Mouse (Mus musculus): ENCODE data around the gene Spata3. TPM values are rescaled to one million over a fixed set of nuclear protein-coding genes. Genes with fewer than 3 reads are reported as not detected.

Gene Spata3
- total RNA-seq, 2 experiments from 2014 or later, result not detected

DNA sequence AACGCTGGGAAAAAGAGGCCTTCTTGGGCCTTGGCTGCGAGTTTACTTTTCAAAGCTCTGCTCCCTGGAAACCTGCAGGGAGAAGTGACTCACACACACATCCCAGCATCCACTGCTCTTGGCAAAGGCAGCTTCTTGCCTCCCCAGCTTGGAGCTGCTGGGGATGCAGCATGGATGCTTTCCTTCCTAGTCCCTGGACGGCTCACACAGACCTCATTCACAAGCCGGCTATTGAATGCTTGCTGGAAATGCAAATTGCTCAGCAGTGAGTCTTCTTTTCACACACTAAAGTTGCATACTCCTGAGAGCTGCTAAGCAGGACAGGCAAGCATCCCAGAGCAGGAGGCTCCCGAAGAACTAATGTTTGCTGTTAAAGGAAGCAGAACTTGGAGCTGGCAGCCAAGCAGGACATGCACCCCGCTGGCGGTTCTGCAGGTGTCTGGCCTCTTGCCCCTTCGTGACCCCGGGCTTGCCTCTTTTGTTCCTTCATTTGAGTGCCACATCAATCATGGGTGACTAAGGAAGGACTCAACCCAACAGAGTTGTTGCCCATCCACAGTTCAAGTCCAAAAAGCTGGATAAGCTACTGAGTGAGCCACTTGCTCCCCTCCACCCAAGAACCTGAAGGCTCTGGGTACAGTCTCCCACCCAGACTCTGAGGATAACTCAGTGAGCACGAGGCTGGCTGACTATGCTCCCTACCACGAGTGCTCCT, 15.8 kb downstream of the Spata3 start:
- DNase-seq (ENCODE audit: low spot score in 2 of 2), result no peak

DNA sequence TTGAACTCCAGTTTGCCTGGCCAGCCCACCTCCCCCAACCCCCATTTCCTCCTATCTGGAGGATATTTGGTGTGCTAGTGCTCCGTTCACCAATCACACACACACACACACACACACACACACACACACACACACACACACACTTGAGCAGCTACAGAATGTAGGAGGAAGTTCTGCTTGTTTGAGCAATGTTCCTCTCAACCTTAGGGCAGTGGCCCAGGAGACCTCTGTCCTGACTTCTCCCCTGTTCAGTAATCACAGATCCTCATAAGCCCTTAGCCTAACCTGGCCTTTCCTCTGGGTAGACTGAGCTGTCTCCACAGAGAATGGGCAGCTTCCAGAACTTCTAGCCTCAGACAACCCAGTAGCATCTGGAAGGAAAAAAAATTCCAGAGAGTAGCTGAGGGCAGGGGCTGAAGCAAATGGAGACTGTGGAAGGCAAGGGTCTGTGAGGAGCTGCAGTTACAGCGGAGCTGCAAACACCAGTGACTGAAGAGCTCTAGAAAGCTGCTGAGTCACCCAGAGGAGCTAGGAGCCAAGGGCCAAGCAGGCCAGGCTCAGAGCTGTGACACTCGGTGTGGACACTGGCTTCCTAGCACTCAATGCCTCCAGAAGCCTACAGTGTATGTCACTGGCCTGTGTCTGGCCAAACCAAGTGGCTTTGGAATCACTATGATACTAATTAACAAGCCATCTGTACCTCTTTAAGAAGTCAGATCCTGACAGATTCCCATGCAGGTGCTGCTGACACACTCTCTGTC, 21.8 kb downstream of the Spata3 start:
- peak in 1 of 2 experiments; percentile 41 for DNase-seq (ENCODE audit: low spot score in 2 of 2)

DNA sequence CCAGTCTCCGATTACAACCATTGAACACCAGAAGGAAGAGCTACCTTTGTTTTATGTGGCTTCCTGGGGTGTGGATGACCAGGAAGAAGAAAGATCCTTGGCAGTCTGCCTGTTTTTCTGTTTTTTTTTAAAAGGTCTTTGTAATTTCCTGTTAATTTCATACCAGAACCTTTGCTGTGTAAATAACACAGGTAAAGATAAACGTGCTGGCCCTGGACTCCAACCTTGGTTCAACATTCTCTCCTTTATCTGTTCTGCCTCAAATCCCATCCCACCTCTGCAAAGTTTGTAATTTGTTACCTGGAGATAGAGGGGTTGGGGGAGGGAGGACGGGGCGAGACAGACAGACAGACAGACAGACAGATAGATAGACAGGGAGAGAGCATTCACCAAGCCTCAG, 23.5 kb downstream of the Spata3 start:
- no peak for DNase-seq (ENCODE audit: low spot score in 2 of 2)

DNA sequence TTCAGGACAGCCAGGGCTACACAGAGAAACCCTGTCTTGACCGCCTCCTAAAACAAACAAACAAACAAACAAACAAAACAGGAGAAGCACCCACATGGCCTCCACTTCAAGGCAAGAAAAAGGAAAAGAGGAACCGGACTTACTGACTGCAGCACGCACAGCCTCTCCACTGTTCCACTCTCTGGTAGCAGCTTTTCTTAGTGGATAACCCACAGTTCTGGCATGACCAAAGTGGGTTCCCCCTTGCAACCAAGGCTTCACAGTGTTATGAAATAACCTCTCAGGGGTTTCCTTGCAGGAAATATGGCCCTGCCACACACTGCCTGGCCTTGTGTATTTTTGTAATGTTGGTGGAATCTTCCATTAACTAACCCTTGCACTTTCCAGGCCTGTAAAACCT, 24.2 kb downstream of the Spata3 start:
- no peak for DNase-seq (ENCODE audit: low spot score in 2 of 2)

DNA sequence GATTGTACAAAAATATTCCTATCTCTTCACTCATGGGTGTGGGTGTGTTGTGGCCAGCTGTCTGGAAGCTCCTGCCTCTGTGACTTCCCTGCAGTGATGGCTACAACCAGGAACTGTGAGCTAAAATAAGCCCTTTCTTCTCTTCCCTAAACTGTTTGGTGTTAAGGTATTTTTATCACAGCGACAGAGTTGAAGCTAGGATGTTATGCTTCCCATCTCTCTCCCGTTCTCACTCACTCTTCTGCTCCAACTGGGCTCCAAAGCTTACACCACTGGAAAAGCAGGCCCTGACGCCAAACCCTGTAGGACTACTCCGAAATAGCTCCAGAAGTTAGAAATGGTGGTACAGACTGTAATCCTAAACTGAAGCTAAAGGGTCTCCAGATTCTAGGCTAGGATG, 28.4 kb downstream of the Spata3 start:
- no peak for DNase-seq (ENCODE audit: low spot score in 2 of 2)

DNA sequence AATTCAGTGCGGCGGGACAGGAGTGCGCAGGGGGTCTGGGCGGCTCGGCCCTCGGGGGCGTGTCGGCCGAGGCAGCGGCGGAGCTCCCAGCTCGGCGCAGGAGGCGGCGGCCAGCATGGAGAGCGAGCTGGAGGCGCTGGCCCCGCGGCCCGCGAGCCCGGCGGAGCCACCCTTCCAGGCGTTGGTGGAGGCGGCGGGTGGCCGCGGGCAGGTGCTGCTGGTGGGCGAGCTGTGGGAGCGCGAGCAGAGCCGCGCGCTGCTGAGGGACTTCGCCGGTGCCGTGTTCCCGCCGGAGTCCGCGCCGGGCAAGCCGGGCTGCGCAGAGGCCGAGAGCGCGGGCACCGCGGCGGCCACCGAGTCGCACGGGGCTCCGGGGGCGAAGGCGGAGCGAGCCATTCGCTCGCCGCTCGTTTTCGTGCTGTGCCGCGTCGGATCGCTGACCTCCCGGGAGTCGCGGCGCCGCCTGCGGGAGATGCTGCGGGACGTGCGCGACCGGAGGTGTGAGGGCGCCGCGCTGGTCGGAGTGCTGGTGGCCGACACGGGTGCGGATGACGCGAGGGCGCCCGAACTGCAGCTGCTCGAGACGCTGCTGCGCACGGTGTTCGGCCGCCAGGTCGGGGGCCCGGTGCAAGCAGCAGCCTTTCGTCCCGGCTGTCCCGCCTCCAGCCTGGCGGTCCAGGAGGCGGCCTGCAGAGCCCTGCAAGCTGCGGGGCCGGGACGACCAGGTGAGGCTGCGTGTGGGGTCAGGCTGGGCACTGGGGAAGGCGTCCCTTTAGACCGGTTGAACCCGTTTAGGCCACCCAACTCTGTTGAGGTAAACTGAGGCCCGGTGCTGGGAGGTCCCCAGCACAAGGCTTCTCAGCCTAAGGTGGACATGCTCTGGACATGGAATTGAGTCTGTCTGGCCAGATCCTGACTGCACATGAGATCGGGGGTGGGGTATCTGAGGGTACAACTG, 29.5 kb downstream of the Spata3 start, which contains the start of gene 2810459M11Rik:
Gene 2810459M11Rik, plus strand, starts transcription at position 16 of the 958 bp plus-strand sequence.
- peak; percentile 39 to 48 for DNase-seq (ENCODE audit: low spot score in 2 of 2)

DNA sequence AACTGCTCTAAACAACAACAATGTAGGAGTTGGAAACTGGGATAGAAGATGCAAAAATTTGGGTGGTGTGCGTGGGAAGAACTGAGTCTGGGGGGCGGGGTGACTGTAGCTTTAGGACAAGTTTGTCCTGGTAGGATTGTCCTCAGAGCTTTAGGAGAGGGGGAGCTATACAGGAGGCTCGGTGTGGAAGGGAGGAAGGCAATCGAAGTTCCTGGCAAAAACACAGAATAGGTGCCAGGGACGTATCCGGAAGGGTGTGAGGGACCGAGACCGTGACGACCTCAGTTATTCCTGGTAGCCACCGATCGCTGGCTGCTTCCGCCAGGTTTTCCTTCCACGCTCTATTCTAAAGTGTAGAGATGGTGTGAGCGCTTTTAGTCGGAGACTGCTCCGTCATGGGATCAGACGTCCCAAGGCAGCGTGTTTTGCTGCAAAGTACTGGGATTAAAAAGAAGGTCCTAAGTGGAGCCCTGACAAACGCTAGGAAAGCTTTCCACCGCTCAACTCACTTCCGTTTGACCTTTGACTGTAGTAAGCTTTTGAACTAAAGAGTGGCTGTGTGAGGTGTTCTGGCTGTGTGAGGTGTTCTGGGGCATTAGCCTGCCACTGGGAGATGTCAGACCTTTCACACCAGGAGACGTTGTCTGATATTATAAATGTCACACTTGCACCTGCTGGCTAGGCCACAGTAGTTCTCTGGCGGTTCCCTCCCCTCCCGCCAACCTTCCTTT, 30.4 kb downstream of the Spata3 start:
- no peak for DNase-seq (ENCODE audit: low spot score in 2 of 2)

DNA sequence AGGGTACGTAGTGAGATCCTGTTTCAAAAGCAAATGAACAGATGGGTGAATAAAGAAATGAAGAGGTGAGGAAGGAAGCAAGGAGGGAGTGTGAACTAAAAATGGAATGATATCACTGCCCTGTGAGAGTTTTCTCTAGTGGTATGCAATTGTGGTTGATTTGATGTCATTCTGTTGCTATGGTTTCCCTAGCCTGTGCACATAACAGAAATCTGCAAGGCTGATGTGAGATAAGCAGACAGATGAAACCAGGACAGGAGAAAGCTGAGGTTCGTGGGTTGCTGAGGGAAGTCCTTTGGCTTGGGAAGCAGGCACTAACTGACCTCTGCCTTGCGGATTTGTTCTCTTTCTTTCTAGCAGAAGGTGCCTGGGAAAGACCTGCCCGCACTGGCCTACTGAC, 31.6 kb downstream of the Spata3 start:
- DNase-seq (ENCODE audit: low spot score in 2 of 2), result no peak

DNA sequence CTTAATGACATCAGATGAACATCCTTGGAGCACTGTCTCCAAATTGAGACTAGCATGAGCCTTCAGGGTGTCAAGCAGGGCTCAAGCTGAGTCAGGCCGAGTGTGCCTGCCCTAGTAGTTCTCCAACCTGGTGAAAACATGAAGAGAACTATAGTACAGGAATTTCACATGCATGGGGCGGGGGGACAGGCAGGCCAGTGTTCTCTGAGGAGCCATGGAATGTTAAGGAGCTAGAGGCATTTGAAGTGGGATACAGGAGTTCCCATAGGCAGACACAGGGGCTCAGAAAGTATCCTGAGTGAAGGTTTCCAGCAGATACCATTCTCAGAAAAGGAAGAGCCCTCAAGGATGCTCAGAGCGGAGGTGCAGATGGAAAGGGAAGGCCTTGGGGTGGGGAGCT, 32.1 kb downstream of the Spata3 start:
- DNase-seq (ENCODE audit: low spot score in 2 of 2), result no peak

DNA sequence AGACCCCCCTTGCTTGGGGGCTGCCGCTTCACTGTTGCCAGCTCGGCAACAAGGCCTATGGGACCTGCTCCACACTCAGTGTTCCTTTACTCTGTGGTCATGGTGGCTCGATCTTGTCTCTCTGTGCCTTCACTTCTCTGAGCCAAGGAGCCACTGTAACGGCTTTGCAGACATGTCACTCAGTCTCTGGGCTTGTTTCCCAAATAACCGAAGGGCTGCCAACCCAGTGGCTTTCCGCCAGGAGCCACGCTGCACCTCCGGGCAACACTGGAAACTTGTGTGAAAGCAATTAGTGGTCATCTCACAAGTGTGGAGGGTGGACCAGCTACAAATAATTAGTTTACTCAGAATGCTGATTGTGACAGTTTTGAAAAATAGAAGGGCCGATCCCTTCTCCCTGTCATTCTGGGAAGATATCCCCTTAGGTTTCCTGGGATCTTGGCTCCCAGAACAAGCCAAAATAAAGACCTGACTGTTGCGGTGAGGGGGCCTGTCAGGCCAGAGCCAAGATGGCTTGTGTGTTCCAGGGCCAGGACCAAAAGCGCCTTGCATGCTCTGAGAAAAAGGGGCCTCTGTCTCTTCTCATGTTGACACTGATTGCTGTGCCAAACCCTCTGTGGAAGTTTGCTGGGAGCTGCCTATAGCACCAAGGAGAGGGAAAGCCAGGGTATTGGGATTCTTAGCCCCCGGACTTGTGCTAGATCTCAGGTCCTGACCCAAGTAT, 36.7 kb downstream of the Spata3 start:
- DNase-seq (ENCODE audit: low spot score in 2 of 2), result peak in 1 of 2 experiments; percentile 50

DNA sequence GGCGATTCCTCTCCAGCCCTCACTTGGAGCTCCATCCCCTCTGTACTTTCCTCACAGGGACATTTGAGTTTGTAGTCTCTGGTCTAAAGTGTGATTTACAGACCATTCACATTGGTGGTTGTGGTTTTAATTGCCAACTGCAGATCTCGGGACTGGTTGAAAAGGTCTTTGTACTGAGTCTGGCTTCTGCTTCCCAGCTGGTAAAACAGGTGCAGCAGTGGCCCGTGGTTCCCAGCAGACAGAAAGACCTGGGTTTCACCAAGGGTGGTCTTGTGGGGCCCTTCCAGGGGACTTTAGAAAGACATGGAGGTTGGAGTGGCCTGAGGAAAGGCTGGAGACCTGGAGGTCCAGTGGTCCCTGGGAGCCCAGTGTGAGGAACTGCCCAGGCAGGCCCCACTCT, 38.3 kb downstream of the Spata3 start:
- DNase-seq (ENCODE audit: low spot score in 2 of 2), result no peak

DNA sequence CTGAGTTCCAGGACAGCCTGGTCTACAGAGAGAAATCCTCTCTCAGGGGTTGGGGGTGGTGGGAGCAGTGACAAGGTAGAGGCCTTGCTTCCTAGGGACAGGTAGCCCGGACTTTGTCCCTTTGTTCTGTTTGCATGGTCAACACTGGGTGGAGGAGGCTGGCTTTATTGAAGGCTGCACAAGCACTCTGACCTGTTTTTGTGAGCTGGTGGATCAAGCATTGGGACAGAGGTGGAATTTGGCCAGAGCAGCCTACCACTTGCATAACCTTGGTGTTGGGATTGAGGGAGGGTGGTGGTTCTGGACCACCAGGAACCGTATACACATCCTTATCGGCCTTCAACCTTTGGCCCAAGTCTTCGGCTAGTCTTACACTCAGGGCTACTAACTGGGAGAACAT, 39.7 kb downstream of the Spata3 start:
- DNase-seq (ENCODE audit: low spot score in 2 of 2), result no peak

DNA sequence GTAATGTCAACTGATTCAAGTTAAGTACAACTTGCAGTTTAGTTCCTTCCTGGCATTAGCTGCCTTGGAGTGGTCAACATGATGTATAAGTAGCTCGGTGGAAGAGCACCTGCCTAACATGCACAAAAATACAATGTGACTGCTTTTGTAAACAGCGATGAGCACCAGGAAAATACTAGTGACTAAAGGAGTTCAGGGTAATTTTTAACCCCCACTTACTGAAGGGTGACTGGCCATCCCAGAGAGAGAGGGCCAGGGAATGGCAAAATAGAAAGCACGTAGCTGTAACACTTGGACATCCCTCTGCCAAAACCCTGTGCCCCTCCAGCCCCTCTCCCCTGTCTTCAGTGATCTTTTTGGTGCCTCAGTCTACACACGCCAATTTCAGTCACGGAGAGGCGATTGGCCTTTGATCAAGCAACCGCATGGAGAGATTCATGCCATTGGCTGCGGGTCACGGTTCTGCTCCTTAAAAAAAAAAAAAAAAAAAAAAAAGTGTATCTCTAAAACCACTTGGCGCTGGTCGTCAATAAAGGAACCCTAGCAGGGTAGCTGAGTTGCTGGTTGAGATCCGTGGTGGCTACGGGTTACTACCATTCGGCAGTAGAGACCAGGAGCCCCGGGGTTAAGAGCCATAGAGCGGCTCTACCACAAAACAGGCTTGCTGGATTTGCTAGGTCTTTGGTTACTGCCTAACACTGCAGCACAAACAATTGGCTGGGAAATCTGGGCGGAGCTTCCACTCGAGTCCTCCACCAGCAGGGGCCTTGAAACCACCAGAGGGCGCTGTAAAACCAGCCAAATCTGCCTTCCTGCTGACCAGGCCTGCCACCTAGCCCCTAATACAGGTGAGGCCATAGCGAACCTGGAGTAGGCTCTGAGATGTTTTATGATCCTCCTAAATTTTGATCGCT, 42.5 kb downstream of the Spata3 start:
- DNase-seq (ENCODE audit: low spot score in 2 of 2), result peak; percentile 89

DNA sequence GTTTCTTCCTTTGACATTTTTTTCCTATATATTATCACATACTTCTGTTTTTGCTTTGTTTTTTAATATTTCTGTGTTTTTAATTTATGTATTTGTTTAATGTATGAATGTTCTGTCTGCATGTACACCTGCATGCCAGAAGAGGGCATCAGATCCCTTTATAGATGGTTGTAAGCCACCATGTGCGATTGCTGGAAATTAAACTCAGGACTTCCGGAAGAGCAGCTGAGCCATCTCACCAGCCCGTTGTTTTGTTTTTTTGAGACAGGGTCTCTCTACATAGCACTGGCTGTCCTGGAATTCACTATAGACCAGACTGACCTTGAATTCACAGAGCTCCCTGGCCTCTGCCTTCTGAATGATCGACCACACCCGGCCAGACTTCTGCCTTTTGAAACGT, 45.9 kb downstream of the Spata3 start:
- DNase-seq (ENCODE audit: low spot score in 2 of 2), result no peak

DNA sequence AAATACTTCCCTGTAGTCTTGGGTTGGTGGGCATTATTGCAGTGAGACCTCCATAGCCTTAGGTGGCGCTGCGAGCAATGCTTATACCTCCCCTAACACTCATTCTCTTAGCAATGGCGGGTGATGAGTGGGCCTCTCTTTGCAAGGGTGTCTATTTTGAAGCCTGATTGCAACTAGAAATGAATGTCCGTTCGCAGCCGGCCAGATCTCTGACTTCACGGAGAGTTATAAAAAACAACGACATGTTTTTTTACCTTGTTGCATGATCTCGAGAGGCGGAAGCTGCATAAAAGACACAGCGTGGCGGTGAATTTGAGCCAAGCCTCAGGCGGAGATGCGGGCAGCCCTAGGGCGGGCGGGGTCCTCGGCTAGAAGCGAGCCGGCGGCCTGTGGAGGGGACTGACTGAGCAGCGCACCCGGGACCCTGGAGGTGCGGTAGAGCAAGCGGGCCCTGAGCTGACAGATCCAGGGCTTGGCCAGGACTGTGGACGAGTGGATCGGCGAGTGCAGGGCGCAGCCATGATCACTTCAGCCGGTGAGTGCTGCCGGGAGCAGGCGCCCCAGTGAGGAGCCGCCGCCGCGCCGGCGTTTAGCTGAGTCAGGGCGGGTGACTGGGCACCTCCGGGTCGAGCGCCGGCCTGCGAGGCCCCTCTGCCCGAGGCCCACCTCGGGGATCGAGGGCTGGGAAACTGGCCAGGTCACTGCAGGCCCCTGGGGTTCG, 47.8 kb downstream of the Spata3 start, which contains the start of gene Psmd1:
Gene Psmd1, plus strand, starts transcription at position 117 of the 721 bp plus-strand sequence.
- peak; percentile 85 to 88 for DNase-seq (ENCODE audit: low spot score in 2 of 2)

DNA sequence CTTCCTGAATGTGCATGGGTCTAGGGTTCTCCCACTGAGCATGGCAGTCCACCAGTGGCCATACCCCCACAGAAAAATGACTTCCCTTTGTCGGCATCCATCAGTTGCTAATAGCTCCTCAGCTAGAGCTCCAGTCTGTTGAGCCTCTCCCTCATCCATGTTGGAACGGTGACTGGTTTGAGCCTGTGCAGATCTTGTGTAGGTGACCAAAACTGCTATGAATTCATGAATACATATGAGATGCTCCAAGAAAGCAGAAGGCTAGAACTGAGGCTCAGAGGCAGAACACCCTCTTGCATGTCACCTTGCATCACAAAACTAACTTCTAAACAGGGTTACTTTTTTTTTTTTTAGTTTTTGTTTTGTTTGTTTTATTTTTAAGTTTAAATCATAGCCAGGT, 59.9 kb downstream of the Spata3 start:
- DNase-seq (ENCODE audit: low spot score in 2 of 2), result no peak

Data from adrenal gland, adult 18-20 months (tissue).